Mouse (Mus musculus) heart, embryonic 14.5 days (tissue): ENCODE results near the gene Cyp2u1. TPM values are rescaled to one million over a fixed set of nuclear protein-coding genes. Genes with fewer than 3 reads are reported as not detected.

ENCODE experiments used
- ATAC-seq: fragments of 200-750 bp; cut with Nextera tagmentation; 2 replicates; pipeline ENCODE4 v1.8.0; 2017; ENCODE audit warnings: low read depth, moderate TSS enrichment; ENCODE audit not compliant: insufficient number of reproducible peaks, insufficient read depth, low FRiP score
- H3K27ac ChIP-seq, 2 experiments: fragments of 200-500 bp in 1 of 2; fragments of 300-500 bp in 1 of 2; sonication (generic) in 1 of 2; replicated peaks in 1 of 2; 2 replicates each; pipeline ENCODE4 v1.5.1; 2012 to 2014; ENCODE audit warnings: low read depth in 2 of 2, low read length in 2 of 2, control low read depth in 1 of 2, mild to moderate bottlenecking in 1 of 2, mixed read lengths in 1 of 2; ENCODE audit not compliant: control insufficient read depth in 1 of 2, insufficient read depth in 1 of 2
- H3K27me3 ChIP-seq: fragments of 300-500 bp; sonication (generic); 2 replicates; pipeline ENCODE4 v1.6.1; 2014; ENCODE audit warnings: mild to moderate bottlenecking, low read length, control low read depth; ENCODE audit not compliant: control insufficient read depth, insufficient read depth
- H3K36me3 ChIP-seq: fragments of 300-500 bp; sonication (generic); 2 replicates; pipeline ENCODE4 v1.6.1; 2014; ENCODE audit warnings: mild to moderate bottlenecking, control low read depth, low read length, mixed read lengths; ENCODE audit not compliant: control insufficient read depth, insufficient read depth
- H3K4me1 ChIP-seq, 2 experiments: fragments of 200-500 bp in 1 of 2; fragments of 300-500 bp in 1 of 2; sonication (generic) in 1 of 2; 2 replicates each; pipeline ENCODE4 v1.6.1; 2012 to 2014; ENCODE audit warnings: low read length in 2 of 2, control low read depth in 1 of 2, mixed read lengths in 1 of 2; ENCODE audit not compliant: control insufficient read depth in 2 of 2, insufficient read depth in 2 of 2
- H3K4me2 ChIP-seq: fragments of 300-500 bp; sonication (generic); 2 replicates; pipeline ENCODE4 v1.6.1; 2014; ENCODE audit warnings: mild to moderate bottlenecking, low read length
- H3K4me3 ChIP-seq, 2 experiments: fragments of 200-500 bp in 1 of 2; fragments of 300-500 bp in 1 of 2; sonication (generic) in 1 of 2; 2 replicates each; pipeline ENCODE4 v1.5.1; 2012 to 2014; ENCODE audit warnings: low read length in 2 of 2, mild to moderate bottlenecking in 2 of 2, control low read depth in 1 of 2, low read depth in 1 of 2, moderate library complexity in 1 of 2; ENCODE audit not compliant: control insufficient read depth in 1 of 2, insufficient read depth in 1 of 2
- H3K9ac ChIP-seq: fragments of 300-500 bp; sonication (generic); 2 replicates; pipeline ENCODE4 v1.6.1; 2014; ENCODE audit warnings: mild to moderate bottlenecking, low read length
- H3K9me3 ChIP-seq: fragments of 300-500 bp; sonication (generic); 2 replicates; pipeline ENCODE4 v1.6.1; 2016; ENCODE audit warnings: low read length, control low read depth; ENCODE audit not compliant: control insufficient read depth
- WGBS: fragments of 180-500 bp; shearing (Covaris S2); extraction: QIAGEN DNeasy Blood & Tissue Kit; methylation state at CpG from one replicate; pipeline ENCODE4 v1.1.7; 2014; 5-methylcytosine and 5-hydroxymethylcytosine counted together
- polyA plus RNA-seq: library from polyadenylated mRNA; unstranded; fragments of >200 nt; fragmentation: Nextera tagmentation; extraction: Ambion mirVana; gene quantifications from 2 replicates; pipeline ENCODE4 v1.2.1, GENCODE M21; 2014

The Cyp2u1 gene
- polyA plus RNA-seq, 1 experiment from 2014 or later = 13.2 TPM

DNA sequence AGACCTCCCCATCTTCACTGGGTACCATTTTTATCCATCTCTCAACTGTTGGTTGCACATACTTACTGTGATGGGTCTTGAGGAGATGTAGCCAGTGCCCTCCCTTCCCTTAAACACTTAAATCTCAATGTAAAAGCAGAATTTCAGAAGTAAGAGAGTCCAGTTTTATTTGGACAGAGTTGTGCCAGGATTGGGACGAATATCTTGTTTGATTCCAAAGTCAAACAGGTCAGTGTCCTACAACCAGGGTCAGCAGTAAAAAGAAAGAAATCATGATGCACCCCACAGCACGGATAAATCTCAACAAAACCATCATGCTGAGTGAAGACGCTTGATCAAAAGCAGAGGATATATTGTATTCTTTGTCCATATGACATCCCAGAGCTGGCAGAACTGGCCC is 4.8 kb upstream of the Cyp2u1 start:
- H3K27ac ChIP-seq = no peak overlapping the region
- H3K4me2 ChIP-seq = no peak overlapping the region
- no peak for ATAC-seq
- no peak overlapping the region for H3K4me3 ChIP-seq
- no peaks in the 10 kb centered on the region for H3K36me3 ChIP-seq
- no peak overlapping the region for H3K9ac ChIP-seq
- no peaks in the 10 kb centered on the region for H3K4me1 ChIP-seq
- 76% methylated on average over 3 of the region's 3 CpGs for WGBS
- no peaks in the 10 kb centered on the region for H3K27me3 ChIP-seq
- H3K9me3 ChIP-seq = peaks cover 16% of the 10 kb centered on the region

DNA sequence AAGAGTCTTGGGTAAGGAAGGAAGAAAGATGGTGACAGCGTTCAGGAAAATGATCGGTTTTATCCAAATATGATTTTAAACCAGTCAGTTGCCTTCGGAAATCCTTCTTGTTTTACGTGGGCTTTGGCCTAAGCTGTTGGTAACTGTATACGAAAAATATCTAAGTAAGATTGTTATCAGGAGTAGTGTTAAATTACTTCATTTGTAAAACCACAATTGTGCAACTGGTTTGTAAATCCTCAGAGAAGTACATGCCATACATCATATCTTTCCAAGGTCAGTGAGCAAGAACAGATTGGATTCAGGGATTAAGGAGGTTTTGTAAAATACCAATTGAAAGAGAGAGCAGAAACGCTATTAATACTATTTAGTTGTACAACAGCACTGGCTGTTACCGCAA is 3.2 kb upstream of the Cyp2u1 start:
- ATAC-seq = no peak
- Histone ChIP-seq H3K27me3 (no peaks in the 10 kb centered on the region), H3K4me3 (no peak overlapping the region), H3K9ac (no peak overlapping the region), H3K9me3 (peaks cover 16% of the 10 kb centered on the region), H3K4me1 (peaks cover 3 to 6% of the 10 kb centered on the region in 2 experiments; a peak in 2 of 4 replicates), H3K36me3 (no peaks in the 10 kb centered on the region), H3K27ac (no peak overlapping the region), H3K4me2 (no peak overlapping the region)
- WGBS = 88% methylated on average over 7 of the region's 7 CpGs

DNA sequence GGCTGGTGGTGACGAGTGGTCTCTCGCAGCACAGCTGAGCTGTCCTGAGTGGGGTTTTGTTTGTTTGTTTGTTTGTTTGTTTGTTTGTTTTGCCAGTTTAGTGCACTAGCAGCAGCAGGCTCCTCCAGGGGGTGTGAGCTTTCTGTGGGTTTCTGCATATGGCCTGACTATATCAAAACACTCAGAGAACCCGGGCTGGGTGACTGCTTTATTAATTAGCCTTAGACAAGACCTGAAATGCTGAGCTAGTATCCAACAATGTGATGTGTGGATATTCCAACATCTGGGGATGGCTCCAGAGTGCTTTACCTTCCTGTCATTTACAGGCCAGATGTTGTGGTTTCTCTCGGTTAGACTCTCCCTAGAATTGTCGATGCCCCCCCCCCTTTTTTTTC is 290 bp upstream of the Cyp2u1 start:
- Histone ChIP-seq H3K4me2 (peak overlapping the region; percentile 98), H3K4me3 (peak overlapping the region; percentile 68 to 85), H3K27me3 (no peaks in the 10 kb centered on the region), H3K4me1 (peaks cover 3 to 6% of the 10 kb centered on the region in 2 experiments; a peak in 2 of 4 replicates), H3K9ac (peak overlapping the region; percentile 84), H3K27ac (peak overlapping the region in 1 of 2 experiments; percentile 85; a peak in 1 of 4 replicates), H3K9me3 (no peaks in the 10 kb centered on the region), H3K36me3 (no peaks in the 10 kb centered on the region)
- 0 out of 2 replicates have a peak, but pooled peaks have one; percentile 3 for ATAC-seq
- WGBS = 12% methylated on average over 5 of the region's 5 CpGs

DNA sequence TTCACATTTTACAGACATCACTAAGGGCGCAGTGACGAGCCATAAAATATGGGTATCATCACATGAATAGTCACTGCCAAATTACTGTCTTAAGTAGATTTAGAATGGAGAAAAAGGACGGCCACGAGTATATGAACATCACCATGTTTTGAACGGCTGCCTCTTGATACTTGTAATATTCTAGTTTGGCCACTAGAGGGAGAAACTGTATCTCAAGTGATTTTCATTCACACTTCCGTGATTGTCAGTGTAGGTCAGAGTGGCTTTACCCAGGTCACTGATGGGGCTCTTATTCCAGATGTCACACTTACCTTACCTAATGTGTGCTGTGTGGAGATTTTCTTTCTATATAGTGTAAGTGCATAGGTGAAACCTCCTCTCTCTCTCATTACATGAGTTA is 3.1 kb downstream of the Cyp2u1 start:
- Histone ChIP-seq H3K4me3 (no peak overlapping the region), H3K27me3 (no peaks in the 10 kb centered on the region), H3K36me3 (peaks cover 16% of the 10 kb centered on the region), H3K4me1 (peaks cover 10 to 16% of the 10 kb centered on the region in 2 experiments), H3K9me3 (no peaks in the 10 kb centered on the region), H3K9ac (no peak overlapping the region), H3K27ac (no peak overlapping the region), H3K4me2 (no peak overlapping the region)
- 9% methylated on average over 6 of the region's 6 CpGs for WGBS
- ATAC-seq = no peak

DNA sequence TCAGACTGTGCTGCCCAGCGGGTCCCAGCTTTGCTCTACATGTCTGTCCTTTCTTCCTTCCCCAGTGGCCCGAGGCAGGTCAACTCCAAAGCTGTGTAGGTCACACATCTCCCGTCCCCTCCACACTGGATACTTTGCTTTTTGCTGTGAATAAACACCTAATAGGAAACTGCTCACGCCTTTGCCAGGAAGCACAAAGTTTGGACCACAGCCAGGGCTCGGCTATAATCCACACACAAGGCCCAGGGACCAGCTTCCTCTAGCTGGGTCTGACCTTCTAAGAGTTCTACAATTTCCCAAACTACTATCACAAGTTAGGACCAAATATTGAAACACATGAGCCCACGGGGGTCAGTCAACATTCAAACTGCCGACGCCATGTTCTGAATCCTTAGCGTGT is 3.9 kb downstream of the Cyp2u1 start:
- peaks cover 10 to 18% of the 10 kb centered on the region in 2 experiments for H3K4me1 ChIP-seq
- H3K27ac ChIP-seq = no peak overlapping the region
- H3K9ac ChIP-seq = no peak overlapping the region
- H3K4me2 ChIP-seq = no peak overlapping the region
- 75% methylated on average over 9 of the region's 9 CpGs for WGBS
- no peak overlapping the region for H3K4me3 ChIP-seq
- ATAC-seq = no peak
- no peaks in the 10 kb centered on the region for H3K27me3 ChIP-seq
- no peaks in the 10 kb centered on the region for H3K9me3 ChIP-seq
- H3K36me3 ChIP-seq = peaks cover 16% of the 10 kb centered on the region

DNA sequence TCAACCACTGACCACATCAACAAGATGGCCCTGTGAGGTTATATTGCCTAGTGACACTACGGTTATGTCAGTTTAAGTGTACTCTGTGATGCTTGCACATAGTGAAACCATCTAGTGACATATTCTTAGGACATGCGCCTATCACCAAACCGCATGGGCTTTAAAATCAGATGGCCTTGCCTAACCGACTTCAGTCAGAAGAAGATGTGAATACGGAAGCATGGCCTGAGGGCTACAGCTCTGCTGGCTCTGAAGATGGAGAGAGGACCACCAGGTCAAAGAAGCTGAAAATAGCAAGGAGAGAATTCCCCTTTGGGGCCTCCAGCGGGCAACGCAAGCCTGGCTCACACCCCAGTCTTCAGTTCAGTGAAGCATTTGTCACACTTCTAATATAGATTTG is 6.1 kb downstream of the Cyp2u1 start:
- no peaks in the 10 kb centered on the region for H3K9me3 ChIP-seq
- no peak overlapping the region for H3K9ac ChIP-seq
- peaks cover 24% of the 10 kb centered on the region for H3K36me3 ChIP-seq
- H3K4me2 ChIP-seq = no peak overlapping the region
- H3K4me1 ChIP-seq = peaks cover 9 to 17% of the 10 kb centered on the region in 2 experiments
- ATAC-seq = no peak
- H3K4me3 ChIP-seq = no peak overlapping the region
- H3K27ac ChIP-seq = no peak overlapping the region
- WGBS = 73% methylated on average over 7 of the region's 7 CpGs
- no peaks in the 10 kb centered on the region for H3K27me3 ChIP-seq

DNA sequence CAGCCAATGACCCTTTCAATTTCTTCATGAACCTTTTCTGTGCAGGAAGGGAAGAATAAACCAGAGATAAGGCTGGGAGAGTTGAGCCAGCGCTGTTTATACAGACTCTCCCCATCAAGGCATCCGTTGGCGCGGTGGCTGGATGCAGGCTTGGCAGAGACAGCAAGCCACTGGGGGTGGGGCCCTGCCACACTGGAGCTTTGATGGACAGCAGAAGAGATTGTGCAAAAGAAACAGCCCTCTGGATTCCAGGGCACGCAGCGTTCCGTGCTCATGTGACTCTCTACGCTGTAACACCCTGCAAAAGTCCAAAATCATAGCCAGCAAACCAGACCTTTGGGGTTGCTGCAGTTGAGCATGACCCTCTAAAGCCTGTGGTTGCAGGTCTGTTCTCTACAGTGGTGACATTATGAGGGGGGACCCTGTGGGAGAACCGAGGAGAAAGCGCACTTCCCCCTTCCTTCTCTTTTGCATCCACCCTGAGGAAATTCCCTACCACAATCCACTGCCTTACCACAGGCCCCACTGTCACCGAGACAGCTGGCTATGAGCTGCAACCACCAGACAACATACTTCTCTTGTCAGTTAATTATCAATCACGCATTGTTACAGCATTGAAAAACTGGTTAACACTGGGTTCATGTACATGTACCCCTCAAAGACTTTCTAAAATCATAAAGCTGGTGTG is 7.4 kb downstream of the Cyp2u1 start:
- Histone ChIP-seq H3K9ac (no peak overlapping the region), H3K36me3 (peaks cover 30% of the 10 kb centered on the region), H3K4me1 (peaks cover 7 to 12% of the 10 kb centered on the region in 2 experiments), H3K4me3 (no peak overlapping the region), H3K27ac (peak overlapping the region in 1 of 2 experiments; percentile 33; a peak in 1 of 4 replicates), H3K4me2 (no peak overlapping the region; the same call in 1 of the 2 replicates), H3K27me3 (no peaks in the 10 kb centered on the region), H3K9me3 (no peaks in the 10 kb centered on the region)
- WGBS = 39% methylated on average over 12 of the region's 12 CpGs
- peak; percentile 51; the same call in 1 of the 2 replicates for ATAC-seq

DNA sequence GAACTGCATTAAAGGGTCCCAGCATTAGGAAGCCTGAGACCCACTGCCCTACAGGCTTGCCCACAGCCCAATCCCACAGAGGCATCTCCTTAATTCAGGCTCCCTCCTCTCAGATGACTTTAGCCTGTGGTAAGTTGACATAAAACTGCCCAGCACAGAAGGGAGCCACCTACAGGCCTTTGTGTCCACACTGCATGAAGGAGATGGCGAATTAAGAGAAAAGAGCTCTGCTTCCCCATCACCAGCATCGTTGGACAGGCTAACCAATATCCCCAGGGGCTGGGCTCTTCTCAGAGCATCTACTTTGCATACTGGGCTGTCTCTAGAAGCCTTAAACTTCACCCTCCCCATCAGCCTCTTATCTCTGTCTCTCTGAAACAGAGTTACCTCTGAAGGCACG is 8.5 kb downstream of the Cyp2u1 start:
- Histone ChIP-seq H3K4me2 (no peak overlapping the region), H3K27ac (no peak overlapping the region), H3K9ac (no peak overlapping the region), H3K27me3 (no peaks in the 10 kb centered on the region), H3K4me3 (no peak overlapping the region), H3K9me3 (no peaks in the 10 kb centered on the region), H3K36me3 (peaks cover 30% of the 10 kb centered on the region), H3K4me1 (peaks cover 7 to 12% of the 10 kb centered on the region in 2 experiments)
- ATAC-seq = no peak
- WGBS = 37% methylated on average over 3 of the region's 3 CpGs
